Mouse (Mus musculus) heart, embryonic 14.5 days (tissue): ENCODE measurements around the gene Plscr3. TPM values are rescaled to one million over a fixed set of nuclear protein-coding genes. Genes with fewer than 3 reads are reported as not detected.
A peak's percentile ranks its signal among the peaks of the same experiment; 100 is the strongest.
"Not testable (repeated sequence)": the region's sequence is repeated elsewhere in the genome, so short reads cannot be mapped to it uniquely, and the experiment has no call there.

Experiments
- ATAC-seq: fragments of 200-750 bp; cut with Nextera tagmentation; 2 replicates; pipeline ENCODE4 v1.8.0; 2017; ENCODE audit warnings: low read depth, moderate TSS enrichment; ENCODE audit not compliant: insufficient number of reproducible peaks, insufficient read depth, low FRiP score
- H3K27ac ChIP-seq, 2 experiments: fragments of 200-500 bp in 1 of 2; fragments of 300-500 bp in 1 of 2; sonication (generic) in 1 of 2; replicated peaks in 1 of 2; 2 replicates each; pipeline ENCODE4 v1.5.1; 2012 to 2014; ENCODE audit warnings: low read depth in 2 of 2, low read length in 2 of 2, control low read depth in 1 of 2, mild to moderate bottlenecking in 1 of 2, mixed read lengths in 1 of 2; ENCODE audit not compliant: control insufficient read depth in 1 of 2, insufficient read depth in 1 of 2
- H3K27me3 ChIP-seq: fragments of 300-500 bp; sonication (generic); 2 replicates; pipeline ENCODE4 v1.6.1; 2014; ENCODE audit warnings: mild to moderate bottlenecking, low read length, control low read depth; ENCODE audit not compliant: control insufficient read depth, insufficient read depth
- H3K36me3 ChIP-seq: fragments of 300-500 bp; sonication (generic); 2 replicates; pipeline ENCODE4 v1.6.1; 2014; ENCODE audit warnings: mild to moderate bottlenecking, control low read depth, low read length, mixed read lengths; ENCODE audit not compliant: control insufficient read depth, insufficient read depth
- H3K4me1 ChIP-seq, 2 experiments: fragments of 200-500 bp in 1 of 2; fragments of 300-500 bp in 1 of 2; sonication (generic) in 1 of 2; 2 replicates each; pipeline ENCODE4 v1.6.1; 2012 to 2014; ENCODE audit warnings: low read length in 2 of 2, control low read depth in 1 of 2, mixed read lengths in 1 of 2; ENCODE audit not compliant: control insufficient read depth in 2 of 2, insufficient read depth in 2 of 2
- H3K4me2 ChIP-seq: fragments of 300-500 bp; sonication (generic); 2 replicates; pipeline ENCODE4 v1.6.1; 2014; ENCODE audit warnings: mild to moderate bottlenecking, low read length
- H3K4me3 ChIP-seq, 2 experiments: fragments of 200-500 bp in 1 of 2; fragments of 300-500 bp in 1 of 2; sonication (generic) in 1 of 2; 2 replicates each; pipeline ENCODE4 v1.5.1; 2012 to 2014; ENCODE audit warnings: low read length in 2 of 2, mild to moderate bottlenecking in 2 of 2, control low read depth in 1 of 2, low read depth in 1 of 2, moderate library complexity in 1 of 2; ENCODE audit not compliant: control insufficient read depth in 1 of 2, insufficient read depth in 1 of 2
- H3K9ac ChIP-seq: fragments of 300-500 bp; sonication (generic); 2 replicates; pipeline ENCODE4 v1.6.1; 2014; ENCODE audit warnings: mild to moderate bottlenecking, low read length
- H3K9me3 ChIP-seq: fragments of 300-500 bp; sonication (generic); 2 replicates; pipeline ENCODE4 v1.6.1; 2016; ENCODE audit warnings: low read length, control low read depth; ENCODE audit not compliant: control insufficient read depth
- WGBS: fragments of 180-500 bp; shearing (Covaris S2); extraction: QIAGEN DNeasy Blood & Tissue Kit; methylation state at CpG from one replicate; pipeline ENCODE4 v1.1.7; 2014; 5-methylcytosine and 5-hydroxymethylcytosine counted together
- polyA plus RNA-seq: library from polyadenylated mRNA; unstranded; fragments of >200 nt; fragmentation: Nextera tagmentation; extraction: Ambion mirVana; gene quantifications from 2 replicates; pipeline ENCODE4 v1.2.1, GENCODE M21; 2014

Gene Plscr3
- polyA plus RNA-seq, 1 experiment from 2014 or later: 75.8 TPM

DNA sequence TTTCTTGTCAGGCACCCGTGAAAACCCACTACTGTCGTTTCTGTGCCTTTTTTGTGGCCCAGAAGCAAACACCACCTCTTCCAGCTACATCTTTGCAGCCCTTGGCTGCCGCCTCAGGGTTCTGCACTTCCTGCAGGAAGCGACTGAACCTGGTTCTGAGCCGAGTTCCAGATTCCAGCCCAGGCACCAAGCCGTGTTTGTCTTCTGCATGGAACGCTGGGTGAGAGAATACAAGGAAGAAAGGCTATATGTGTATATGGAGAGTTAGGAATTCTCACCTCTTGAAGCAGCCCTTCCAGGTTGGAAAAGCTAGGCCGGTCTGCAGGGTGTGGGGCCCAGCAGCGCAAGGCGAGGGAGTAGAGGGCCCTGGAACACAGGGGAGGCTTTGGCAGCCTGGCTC lies 8.5 kb downstream of the Plscr3 start:
- no peak overlapping the region for H3K4me2 ChIP-seq
- H3K36me3 ChIP-seq: peaks cover 22% of the 10 kb centered on the region
- H3K9ac ChIP-seq: no peak overlapping the region
- H3K27ac ChIP-seq: no peak overlapping the region
- no peaks in the 10 kb centered on the region for H3K9me3 ChIP-seq
- H3K4me3 ChIP-seq: no peak overlapping the region
- peaks cover 17% of the 10 kb centered on the region for H3K27me3 ChIP-seq
- peaks cover 4 to 6% of the 10 kb centered on the region in 2 experiments; a peak in 2 of 4 replicates for H3K4me1 ChIP-seq
- 74% methylated on average over 10 of the region's 10 CpGs for WGBS
- no peak for ATAC-seq

DNA sequence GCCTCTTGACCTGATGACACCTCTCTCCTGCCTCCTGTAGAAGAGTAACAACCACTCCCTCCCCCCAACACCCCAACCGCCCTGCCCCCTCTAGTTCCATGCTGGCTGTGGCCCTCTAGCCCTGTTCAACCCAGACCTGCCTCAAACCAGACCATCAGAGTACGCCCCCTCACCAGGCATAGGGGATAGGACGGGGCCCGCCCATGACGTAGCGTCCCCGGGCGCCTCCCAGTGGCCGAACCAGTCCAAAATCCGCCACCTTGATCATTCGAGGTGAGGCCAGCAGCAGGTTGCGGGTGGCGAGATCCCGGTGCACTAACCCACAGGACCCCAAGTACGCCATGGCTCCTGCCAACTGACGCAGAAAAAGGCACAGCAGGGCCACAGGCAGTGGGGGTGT lies 9.2 kb downstream of the Plscr3 start:
- H3K4me3 ChIP-seq: no peak overlapping the region
- peaks cover 15% of the 10 kb centered on the region for H3K36me3 ChIP-seq
- no peak overlapping the region for H3K9ac ChIP-seq
- H3K27me3 ChIP-seq: peaks cover 17% of the 10 kb centered on the region
- 19% methylated on average over 16 of the region's 16 CpGs for WGBS
- H3K4me1 ChIP-seq: peaks cover 4 to 6% of the 10 kb centered on the region in 2 experiments; a peak in 2 of 4 replicates
- 0 out of 2 replicates have a peak overlapping the region, but pooled peaks have one; percentile 6 for H3K4me2 ChIP-seq
- ATAC-seq: no peak
- H3K9me3 ChIP-seq: no peaks in the 10 kb centered on the region
- no peak overlapping the region for H3K27ac ChIP-seq

DNA sequence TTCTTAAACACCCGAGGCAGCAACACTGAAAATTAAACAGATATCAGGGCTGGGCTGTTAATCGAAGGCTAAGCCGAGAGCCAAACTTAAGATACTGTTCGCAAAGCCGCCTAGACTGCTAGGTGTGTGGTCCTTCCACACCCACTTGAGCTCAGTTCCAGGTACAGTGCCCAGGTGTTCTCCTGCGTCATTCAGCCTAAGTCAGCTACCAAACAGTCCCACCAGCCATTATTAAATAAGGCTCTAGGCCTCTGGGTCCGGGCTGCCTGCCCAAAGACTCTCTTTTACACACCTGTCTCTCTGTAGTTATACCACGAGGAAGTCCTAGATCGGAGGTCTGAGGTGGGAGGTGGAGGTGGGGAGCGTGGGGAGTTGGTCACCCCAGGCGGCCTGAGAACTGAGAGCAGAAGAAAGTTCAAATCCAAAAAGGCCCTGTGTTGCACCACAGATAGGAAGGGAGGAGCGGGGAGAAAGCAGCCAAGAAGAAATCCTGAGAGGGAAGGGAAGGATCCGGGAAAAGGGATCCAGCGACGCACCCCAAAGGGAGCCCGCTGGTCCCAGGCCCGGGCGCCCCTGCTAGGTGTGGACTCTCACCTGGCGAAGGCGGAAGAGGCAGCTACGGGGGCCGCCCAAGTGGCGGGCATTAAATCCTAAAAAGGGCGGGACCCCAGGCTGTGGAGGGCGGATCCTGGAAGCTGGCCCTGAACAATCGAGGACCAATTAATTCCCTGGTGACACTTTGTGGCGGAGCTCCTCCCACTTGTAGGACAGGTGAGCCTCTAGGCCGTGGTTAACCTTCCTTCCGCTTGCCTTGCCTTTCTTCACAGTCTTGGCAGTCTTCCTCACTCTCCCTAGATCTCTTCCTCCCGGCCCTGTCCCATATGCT lies 12.2 kb downstream of the Plscr3 start, which contains the start of gene Tnk1:
Gene Tnk1 (minus strand): TSS at position 618 of the 886 bp plus-strand sequence.
- H3K36me3 ChIP-seq: no peaks in the 10 kb centered on the region
- no peak for ATAC-seq
- H3K27me3 ChIP-seq: peaks cover 17% of the 10 kb centered on the region
- no peaks in the 10 kb centered on the region for H3K9me3 ChIP-seq
- no peak within 1 kb of the TSS for H3K4me3 ChIP-seq
- H3K4me2 ChIP-seq: no peak within 1 kb of the TSS
- H3K9ac ChIP-seq: no peak within 1 kb of the TSS
- 27% methylated on average over 30 of the region's 30 CpGs for WGBS
- H3K27ac ChIP-seq: no peak within 1 kb of the TSS
- peaks cover 4 to 6% of the 10 kb centered on the region in 2 experiments; a peak in 2 of 4 replicates for H3K4me1 ChIP-seq

DNA sequence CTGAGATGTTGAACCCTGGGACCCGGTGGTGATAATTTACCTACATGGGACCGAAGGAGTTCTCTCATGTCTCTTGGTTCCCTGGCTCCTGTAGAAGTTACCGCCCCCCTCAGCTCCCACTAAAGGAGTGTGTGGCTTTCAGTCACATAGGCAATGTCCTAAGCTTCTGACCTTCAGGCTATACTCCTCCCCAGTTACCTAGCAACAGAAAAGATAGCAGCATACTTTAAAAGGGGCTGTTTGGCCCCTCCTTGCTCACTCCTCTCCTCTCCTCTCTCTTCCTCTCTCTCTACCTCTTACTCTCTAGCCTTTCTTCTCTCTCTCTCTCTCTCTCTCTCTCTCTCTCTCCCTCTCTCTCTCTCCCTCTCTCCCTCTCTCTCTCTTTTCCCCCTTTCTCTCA lies 17.6 kb downstream of the Plscr3 start:
- not testable (repeated sequence) for H3K9ac ChIP-seq, H3K36me3 ChIP-seq, H3K4me1 ChIP-seq, H3K9me3 ChIP-seq, H3K4me3 ChIP-seq, ATAC-seq, H3K4me2 ChIP-seq, H3K27me3 ChIP-seq
- 65% methylated on average over 3 of the region's 3 CpGs for WGBS
- peak overlapping the region in 1 of 2 experiments; percentile 53; a peak in 2 of 4 replicates for H3K27ac ChIP-seq

DNA sequence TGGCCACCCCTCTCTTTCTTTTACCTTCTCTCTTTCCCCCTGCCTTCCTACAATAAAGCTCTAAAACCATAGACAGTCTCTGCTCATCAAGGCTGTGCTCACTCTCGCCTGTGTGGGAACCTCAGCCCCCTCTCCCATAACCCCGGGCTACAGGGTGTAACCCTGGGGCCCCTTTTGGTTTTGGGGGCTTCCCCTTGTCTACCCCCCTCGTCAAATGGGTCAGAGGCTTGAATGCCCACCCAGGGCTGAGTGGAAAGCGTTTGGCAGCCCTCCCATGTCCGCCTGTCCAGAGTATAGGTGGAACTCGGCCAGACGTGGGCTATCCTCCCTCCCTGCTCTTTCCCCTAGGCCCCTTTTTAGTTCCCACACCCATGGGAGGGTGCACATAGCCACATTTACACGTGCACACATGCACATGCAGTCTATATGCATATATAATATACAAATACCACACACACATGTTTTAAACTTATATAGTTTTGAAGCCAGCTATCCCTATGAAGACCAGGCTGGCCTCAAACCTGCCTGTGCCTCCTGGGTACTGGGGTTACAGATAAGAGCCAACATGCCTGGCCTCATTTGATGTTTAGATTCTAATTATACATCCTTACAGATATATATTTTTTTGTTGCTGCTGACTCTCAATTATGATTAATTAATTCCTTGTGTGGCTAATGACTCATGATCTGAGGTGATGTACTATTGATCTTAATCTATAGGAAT lies 18.1 kb downstream of the Plscr3 start:
- Histone ChIP-seq H3K27ac (peak overlapping the region in 1 of 2 experiments; percentile 53; a peak in 1 of 4 replicates), H3K36me3 (no peaks in the 10 kb centered on the region), H3K4me2 (no peak overlapping the region), H3K9ac (no peak overlapping the region), H3K9me3 (no peaks in the 10 kb centered on the region), H3K27me3 (no peaks in the 10 kb centered on the region), H3K4me3 (no peak overlapping the region), H3K4me1 (peaks cover 2 to 5% of the 10 kb centered on the region in 2 experiments; a peak in 3 of 4 replicates)
- WGBS: 46% methylated on average over 8 of the region's 8 CpGs
- ATAC-seq: no peak

GRCm38 (mm10) chr11:69865561-69865960 lies 19.4 kb downstream of the Plscr3 start:
- Histone ChIP-seq H3K4me2 (no peak overlapping the region), H3K4me1 (peaks cover 2 to 5% of the 10 kb centered on the region in 2 experiments; a peak in 3 of 4 replicates), H3K27me3 (no peaks in the 10 kb centered on the region), H3K9ac (no peak overlapping the region), H3K4me3 (no peak overlapping the region), H3K9me3 (no peaks in the 10 kb centered on the region), H3K36me3 (no peaks in the 10 kb centered on the region), H3K27ac (no peak overlapping the region)
- 86% methylated on average over 9 of the region's 9 CpGs for WGBS
- ATAC-seq: no peak

DNA sequence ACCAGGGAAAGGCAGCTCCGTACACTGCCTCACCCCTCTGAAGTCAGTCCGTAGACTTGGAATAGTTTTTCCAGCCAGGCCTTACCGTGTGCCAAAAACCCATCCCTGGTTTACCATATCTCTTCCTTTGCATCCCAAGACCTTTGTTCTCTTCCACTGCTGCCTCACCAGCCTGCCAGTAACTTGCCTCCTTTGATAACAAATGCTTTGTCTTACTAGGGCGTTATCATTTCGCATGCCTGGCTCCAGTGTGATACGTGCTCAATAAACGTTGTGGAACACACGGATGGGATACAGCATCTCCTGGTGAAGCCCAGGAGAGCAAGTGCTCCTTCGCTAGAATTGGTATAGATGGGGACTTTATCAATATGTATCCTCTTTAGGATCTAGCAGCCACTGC lies 21.2 kb downstream of the Plscr3 start:
- no peak overlapping the region for H3K4me3 ChIP-seq
- H3K9me3 ChIP-seq: no peaks in the 10 kb centered on the region
- no peaks in the 10 kb centered on the region for H3K36me3 ChIP-seq
- no peaks in the 10 kb centered on the region for H3K27me3 ChIP-seq
- ATAC-seq: no peak
- no peak overlapping the region for H3K4me2 ChIP-seq
- no peak overlapping the region for H3K27ac ChIP-seq
- peaks cover 2 to 5% of the 10 kb centered on the region in 2 experiments; a peak in 3 of 4 replicates for H3K4me1 ChIP-seq
- no peak overlapping the region for H3K9ac ChIP-seq
- WGBS: 36% methylated on average over 9 of the region's 9 CpGs
